Mouse (Mus musculus): Measurements from ENCODE around the gene Sf3b3. TPM values are rescaled to one million over a fixed set of nuclear protein-coding genes. Genes with fewer than 3 reads are reported as not detected.

Gene Sf3b3
- total and polyA plus RNA-seq, 3 experiments, result 167 to 224 (median 170) TPM

DNA sequence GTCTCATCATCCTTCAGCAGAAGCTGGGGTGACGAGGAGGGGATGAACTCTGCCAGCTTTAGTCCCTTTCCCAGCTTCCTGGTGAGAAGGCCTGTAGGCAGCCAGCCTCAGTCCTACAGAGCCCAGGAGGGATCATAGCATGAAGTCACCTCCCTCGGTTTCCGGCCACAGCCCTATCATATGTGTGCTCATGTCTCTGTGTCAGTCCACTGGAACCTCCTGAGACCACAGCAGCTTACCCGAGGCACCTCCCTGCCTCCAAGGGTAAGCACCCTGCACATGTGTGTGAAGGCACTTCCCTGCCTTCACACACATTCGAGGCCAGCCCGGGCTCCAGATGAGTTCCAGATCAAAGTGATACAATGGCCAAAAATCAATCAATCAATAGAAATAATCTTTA is 56.3 kb downstream of the Sf3b3 start:
- peak; percentile 31 for DNase-seq (ENCODE audit: low read depth, low spot score)
- no peaks in the 10 kb centered on the region; a peak in 1 of 4 replicates for H3K36me3 ChIP-seq (ENCODE audit: control insufficient read depth in 1 of 2, insufficient read depth in 2 of 2, low read length in 2 of 2)
- H3K79me2 ChIP-seq (ENCODE audit: control insufficient read depth, insufficient read depth, low read length, poor library complexity), result no peaks in the 10 kb centered on the region
- peaks cover 0 to 3% of the 10 kb centered on the region in 2 experiments; a peak in 1 of 4 replicates for H3K4me1 ChIP-seq (ENCODE audit: control insufficient read depth in 1 of 2, insufficient read depth in 2 of 2, low read length in 2 of 2)
- no peak for TF ChIP-seq RAD21 (IDR thresholded peaks at IDR 0.05; ENCODE audit: low read depth, low read length)
- TF ChIP-seq POLR2AphosphoS2 (IDR thresholded peaks at IDR 0.05; ENCODE audit: low read length), result no peak
- no peak for TF ChIP-seq MAZ (IDR thresholded peaks at IDR 0.05; ENCODE audit: low read depth, low read length)
- TF ChIP-seq ZNF384 (IDR thresholded peaks at IDR 0.05; ENCODE audit: low read depth, low read length), result no peak
- no peak for TF ChIP-seq MYB (IDR thresholded peaks at IDR 0.05; ENCODE audit: low read depth, low read length)
- TF ChIP-seq CTCF (IDR thresholded peaks at IDR 0.05 in 2 of 3, conservative IDR thresholded peaks at IDR 0.05 in 1 of 3; ENCODE audit: control insufficient read depth in 1 of 3, insufficient read depth in 1 of 3, low read depth in 2 of 3, low read length in 3 of 3, poor library complexity in 1 of 3, severe bottlenecking in 1 of 3), result no peak
- no peak for TF ChIP-seq CHD2 (IDR thresholded peaks at IDR 0.05; ENCODE audit: low read length)
- TF ChIP-seq KAT2A (conservative IDR thresholded peaks at IDR 0.05; ENCODE audit: low read depth, low read length), result no peak
- no peak for TF ChIP-seq BHLHE40 (IDR thresholded peaks at IDR 0.05; ENCODE audit: borderline replicate concordance, low read depth, low read length)
- no peak for TF ChIP-seq NELFE (IDR thresholded peaks at IDR 0.05; ENCODE audit: low read depth, low read length)
- TF ChIP-seq ZMIZ1 (IDR thresholded peaks at IDR 0.05; ENCODE audit: low read depth, low read length), result no peak
- H3K27ac ChIP-seq (ENCODE audit: control insufficient read depth, low read depth, low read length), result no peak overlapping the region
- H3K9me3 ChIP-seq (replicated peaks; ENCODE audit: insufficient read depth, low read length), result no peaks in the 10 kb centered on the region
- H3K9ac ChIP-seq (ENCODE audit: control insufficient read depth, low read depth, low read length, poor library complexity, severe bottlenecking), result no peak overlapping the region
- H3K4me3 ChIP-seq (ENCODE audit: control insufficient read depth in 1 of 2, insufficient read depth in 1 of 2, low read depth in 2 of 2, low read length in 2 of 2), result no peak overlapping the region
- no peaks in the 10 kb centered on the region for H3K27me3 ChIP-seq (ENCODE audit: control insufficient read depth in 1 of 2, insufficient read depth in 2 of 2, low read length in 2 of 2)

DNA sequence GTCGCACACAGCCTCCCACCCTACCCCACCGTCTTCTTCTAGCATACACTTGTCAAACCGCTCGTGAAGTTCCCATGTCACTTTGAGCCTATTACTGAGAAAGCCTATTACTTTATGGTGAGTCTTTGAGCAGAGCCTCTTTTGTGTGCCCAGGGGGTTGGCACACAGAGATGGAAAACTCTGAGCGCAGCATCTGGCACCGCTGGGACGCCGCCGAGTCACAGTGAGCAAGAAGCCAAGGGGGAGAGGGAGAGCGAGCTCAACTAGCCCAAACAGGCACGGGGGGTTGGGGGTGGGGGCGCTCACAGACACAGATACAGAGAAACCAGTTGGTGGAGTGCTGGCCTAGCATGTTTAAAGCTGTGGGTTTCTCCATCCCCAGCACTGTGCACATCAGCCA is 57.0 kb downstream of the Sf3b3 start:
- Histone ChIP-seq H3K36me3 (ENCODE audit: control insufficient read depth in 1 of 2, insufficient read depth in 2 of 2, low read length in 2 of 2) (no peaks in the 10 kb centered on the region; a peak in 1 of 4 replicates), H3K9ac (ENCODE audit: control insufficient read depth, low read depth, low read length, poor library complexity, severe bottlenecking) (no peak overlapping the region), H3K4me1 (ENCODE audit: control insufficient read depth in 1 of 2, insufficient read depth in 2 of 2, low read length in 2 of 2) (peaks cover 0 to 3% of the 10 kb centered on the region in 2 experiments; a peak in 1 of 4 replicates), H3K27ac (ENCODE audit: control insufficient read depth, low read depth, low read length) (no peak overlapping the region), H3K27me3 (ENCODE audit: control insufficient read depth in 1 of 2, insufficient read depth in 2 of 2, low read length in 2 of 2) (no peaks in the 10 kb centered on the region), H3K4me3 (ENCODE audit: control insufficient read depth in 1 of 2, insufficient read depth in 1 of 2, low read depth in 2 of 2, low read length in 2 of 2) (no peak overlapping the region), H3K79me2 (ENCODE audit: control insufficient read depth, insufficient read depth, low read length, poor library complexity) (no peaks in the 10 kb centered on the region), H3K9me3 (replicated peaks; ENCODE audit: insufficient read depth, low read length) (no peaks in the 10 kb centered on the region)
- no peak for DNase-seq (ENCODE audit: low read depth, low spot score)
- TF ChIP-seq ELF1 (IDR thresholded peaks at IDR 0.05; ENCODE audit: low read depth, low read length) (no peak), TCF12 (IDR thresholded peaks at IDR 0.05; ENCODE audit: low read depth, low read length) (no peak), SIN3A (IDR thresholded peaks at IDR 0.05; ENCODE audit: low read length) (no peak), TBP (IDR thresholded peaks at IDR 0.05; ENCODE audit: low read depth, low read length) (no peak), ZNF384 (IDR thresholded peaks at IDR 0.05; ENCODE audit: low read depth, low read length) (no peak), UBTF (IDR thresholded peaks at IDR 0.05; ENCODE audit: borderline replicate concordance, insufficient read depth, low read depth, low read length) (no peak), E2F4 (IDR thresholded peaks at IDR 0.05; ENCODE audit: borderline replicate concordance, low read depth, low read length) (no peak), NRF1 (IDR thresholded peaks at IDR 0.05; ENCODE audit: insufficient read depth, low read depth, low read length, poor library complexity, severe bottlenecking) (no peak), KAT2A (conservative IDR thresholded peaks at IDR 0.05; ENCODE audit: low read depth, low read length) (no peak), SMC3 (IDR thresholded peaks at IDR 0.05; ENCODE audit: low read depth, low read length) (no peak), GATA1 (IDR thresholded peaks at IDR 0.05; ENCODE audit: low read depth, low read length) (no peak), JUND (IDR thresholded peaks at IDR 0.05; ENCODE audit: low read depth, low read length) (no peak), MYC (IDR thresholded peaks at IDR 0.05; ENCODE audit: low read depth, low read length) (no peak), POLR2A (IDR thresholded peaks at IDR 0.05; ENCODE audit: control insufficient read depth in 1 of 2, insufficient read depth in 1 of 2, low read depth in 1 of 2, low read length in 2 of 2, poor library complexity in 1 of 2) (no peak)
